Mouse (Mus musculus): ENCODE results near the gene Kdf1.

DNA sequence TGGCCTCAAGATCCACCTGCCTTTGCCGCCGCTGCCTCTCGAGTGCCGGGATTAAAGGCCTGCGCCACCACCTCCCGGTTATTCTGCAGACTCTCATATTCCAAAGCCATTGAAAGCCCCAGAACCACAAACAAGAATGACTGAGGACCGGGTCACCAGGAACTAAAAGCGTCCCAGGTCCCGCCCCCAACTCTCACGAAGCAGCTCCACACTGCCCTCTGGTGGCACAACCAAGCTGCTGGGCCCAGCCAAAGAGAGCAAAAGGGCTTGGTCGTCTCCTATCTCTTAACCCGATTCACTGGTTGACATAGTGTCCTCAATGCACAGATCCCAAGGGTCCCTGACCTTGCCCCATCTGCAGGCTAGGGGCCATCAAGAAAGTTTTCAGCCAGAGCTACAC, 24.3 kb upstream of the Kdf1 start:
- TF ChIP-seq ZMIZ1 (IDR thresholded peaks at IDR 0.05; ENCODE audit: low read depth, low read length) (no peak), CTCF (conservative IDR thresholded peaks at IDR 0.05 in 1 of 2, IDR thresholded peaks at IDR 0.05 in 1 of 2; ENCODE audit: low read depth in 2 of 2, low read length in 2 of 2) (peak; percentile 64 to 94), USF1 (IDR thresholded peaks at IDR 0.05; ENCODE audit: low read depth, low read length) (no peak), POLR2A (IDR thresholded peaks at IDR 0.05; ENCODE audit: low read depth, low read length) (no peak), MAFK (IDR thresholded peaks at IDR 0.05; ENCODE audit: insufficient replicate concordance, low read length) (no peak), MAZ (IDR thresholded peaks at IDR 0.05; ENCODE audit: low read depth, low read length) (peak; percentile 50; the same call in 1 of the 2 replicates), E2F4 (IDR thresholded peaks at IDR 0.05; ENCODE audit: insufficient replicate concordance, low read depth, low read length) (no peak), TCF12 (IDR thresholded peaks at IDR 0.05; ENCODE audit: low read depth, low read length) (0 out of 2 replicates have a peak, but pooled peaks have one; percentile 45), ETS1 (conservative IDR thresholded peaks at IDR 0.05; ENCODE audit: low read depth, low read length) (no peak), ZC3H11A (IDR thresholded peaks at IDR 0.05; ENCODE audit: low read depth, low read length) (peak; percentile 12; the same call in 1 of the 2 replicates), USF2 (conservative IDR thresholded peaks at IDR 0.05; ENCODE audit: low read depth, low read length) (no peak), MEF2A (IDR thresholded peaks at IDR 0.05; ENCODE audit: borderline replicate concordance, low read depth, low read length) (peak; percentile 60; the same call in 1 of the 2 replicates), NELFE (IDR thresholded peaks at IDR 0.05; ENCODE audit: low read depth, low read length) (0 out of 2 replicates have a peak, but pooled peaks have one; percentile 43)

All from CH12.LX (cell line).